Mouse (Mus musculus): ENCODE data around the gene Usp29. TPM values are rescaled to one million over a fixed set of nuclear protein-coding genes. Genes with fewer than 3 reads are reported as not detected.
A peak's percentile ranks its signal among the peaks of the same experiment; 100 is the strongest.

Usp29 gene
- polyA plus RNA-seq (2015; fragmentation: Nextera tagmentation; extraction: Ambion mirVana) = 2.6 and 3.5 TPM in 2 replicates

GRCm38 (mm10) chr7:6730241-6730640 lies at the start of gene Usp29, which contains the start of gene Peg3:
Gene Usp29 (plus strand): TSS chr7:6730578.
Gene Peg3 (minus strand): TSS chr7:6730431.
- H3K4me1 ChIP-seq (ENCODE audit: control insufficient read depth, insufficient read depth, low read length) = no peaks in the 10 kb centered on the region
- H3K9me3 ChIP-seq (ENCODE audit: control insufficient read depth, low read length) = peaks cover 26% of the 10 kb centered on the region
- H3K27me3 ChIP-seq (replicated peaks; ENCODE audit: control insufficient read depth, insufficient read depth, low read length) = no peaks in the 10 kb centered on the region
- ATAC-seq = peak; percentile 35
- peak within 1 kb of the TSS; percentile 71 for H3K9ac ChIP-seq (ENCODE audit: low read depth, low read length)
- H3K27ac ChIP-seq (ENCODE audit: low read length) = peak within 1 kb of the TSS; percentile 92
- 46% methylated on average over 24 of the region's 24 CpGs for WGBS
- no peaks in the 10 kb centered on the region for H3K36me3 ChIP-seq (ENCODE audit: control insufficient read depth, insufficient read depth, low read length)
- peak within 1 kb of the TSS; percentile 58 for H3K4me2 ChIP-seq (ENCODE audit: low read depth, low read length)
- peak within 1 kb of the TSS; percentile 59 for H3K4me3 ChIP-seq (ENCODE audit: low read length)

- no peak overlapping the region for H3K4me3 ChIP-seq (ENCODE audit: low read length)
- H3K9me3 ChIP-seq (ENCODE audit: control insufficient read depth, low read length) = no peaks in the 10 kb centered on the region
- H3K4me2 ChIP-seq (ENCODE audit: low read depth, low read length) = no peak overlapping the region
- WGBS = 94% methylated on average over 6 of the region's 6 CpGs
- no peak overlapping the region for H3K9ac ChIP-seq (ENCODE audit: low read depth, low read length)
- ATAC-seq = no peak
- H3K27me3 ChIP-seq (replicated peaks; ENCODE audit: control insufficient read depth, insufficient read depth, low read length) = no peaks in the 10 kb centered on the region
- H3K27ac ChIP-seq (ENCODE audit: low read length) = no peak overlapping the region
- no peaks in the 10 kb centered on the region for H3K4me1 ChIP-seq (ENCODE audit: control insufficient read depth, insufficient read depth, low read length)
- no peaks in the 10 kb centered on the region for H3K36me3 ChIP-seq (ENCODE audit: control insufficient read depth, insufficient read depth, low read length)
These were observed 44.9 kb upstream of the Usp29 start for GRCm38 (mm10) chr7:6685511-6685910.

- peak; percentile 100 for ATAC-seq
- Histone ChIP-seq H3K27me3 (replicated peaks; ENCODE audit: control insufficient read depth, insufficient read depth, low read length) (no peaks in the 10 kb centered on the region), H3K4me3 (ENCODE audit: low read length) (peak within 1 kb of the TSS; percentile 55), H3K36me3 (ENCODE audit: control insufficient read depth, insufficient read depth, low read length) (no peaks in the 10 kb centered on the region), H3K9ac (ENCODE audit: low read depth, low read length) (peak within 1 kb of the TSS; percentile 63), H3K4me2 (ENCODE audit: low read depth, low read length) (peak within 1 kb of the TSS; percentile 80), H3K4me1 (ENCODE audit: control insufficient read depth, insufficient read depth, low read length) (no peaks in the 10 kb centered on the region), H3K9me3 (ENCODE audit: control insufficient read depth, low read length) (no peaks in the 10 kb centered on the region), H3K27ac (ENCODE audit: low read length) (no peak within 1 kb of the TSS)
- 9% methylated on average over 32 of the region's 32 CpGs for WGBS
These were observed 33.9 kb upstream of the Usp29 start, which contains the start of gene Zim1 for GRCm38 (mm10) chr7:6696241-6697045. Gene Zim1 (minus strand): TSS chr7:6696450.

- Histone ChIP-seq H3K9ac (ENCODE audit: low read depth, low read length) (no peak overlapping the region), H3K4me2 (ENCODE audit: low read depth, low read length) (no peak overlapping the region), H3K4me1 (ENCODE audit: control insufficient read depth, insufficient read depth, low read length) (no peaks in the 10 kb centered on the region), H3K27ac (ENCODE audit: low read length) (no peak overlapping the region), H3K27me3 (replicated peaks; ENCODE audit: control insufficient read depth, insufficient read depth, low read length) (no peaks in the 10 kb centered on the region), H3K9me3 (ENCODE audit: control insufficient read depth, low read length) (no peaks in the 10 kb centered on the region), H3K4me3 (ENCODE audit: low read length) (no peak overlapping the region), H3K36me3 (ENCODE audit: control insufficient read depth, insufficient read depth, low read length) (no peaks in the 10 kb centered on the region)
- no peak for ATAC-seq
- WGBS = 82% methylated on average over 3 of the region's 3 CpGs
These were observed 31.1 kb upstream of the Usp29 start for GRCm38 (mm10) chr7:6699230-6699629.

GRCm38 (mm10) chr7:6707416-6708015 lies 22.9 kb upstream of the Usp29 start:
- H3K36me3 ChIP-seq (ENCODE audit: control insufficient read depth, insufficient read depth, low read length) = peaks cover 9% of the 10 kb centered on the region
- no peak overlapping the region for H3K4me2 ChIP-seq (ENCODE audit: low read depth, low read length)
- no peaks in the 10 kb centered on the region for H3K4me1 ChIP-seq (ENCODE audit: control insufficient read depth, insufficient read depth, low read length)
- H3K9me3 ChIP-seq (ENCODE audit: control insufficient read depth, low read length) = no peaks in the 10 kb centered on the region
- no peak for ATAC-seq
- H3K4me3 ChIP-seq (ENCODE audit: low read length) = no peak overlapping the region
- 93% methylated on average over 23 of the region's 23 CpGs for WGBS
- no peak overlapping the region for H3K27ac ChIP-seq (ENCODE audit: low read length)
- no peaks in the 10 kb centered on the region for H3K27me3 ChIP-seq (replicated peaks; ENCODE audit: control insufficient read depth, insufficient read depth, low read length)
- H3K9ac ChIP-seq (ENCODE audit: low read depth, low read length) = no peak overlapping the region

- H3K27me3 ChIP-seq (replicated peaks; ENCODE audit: control insufficient read depth, insufficient read depth, low read length) = no peaks in the 10 kb centered on the region
- no peak for ATAC-seq
- no peak overlapping the region for H3K27ac ChIP-seq (ENCODE audit: low read length)
- H3K36me3 ChIP-seq (ENCODE audit: control insufficient read depth, insufficient read depth, low read length) = peaks cover 9% of the 10 kb centered on the region
- H3K4me2 ChIP-seq (ENCODE audit: low read depth, low read length) = no peak overlapping the region
- H3K9ac ChIP-seq (ENCODE audit: low read depth, low read length) = no peak overlapping the region
- 87% methylated on average over 17 of the region's 17 CpGs for WGBS
- H3K4me3 ChIP-seq (ENCODE audit: low read length) = no peak overlapping the region
- H3K9me3 ChIP-seq (ENCODE audit: control insufficient read depth, low read length) = no peaks in the 10 kb centered on the region
- no peaks in the 10 kb centered on the region for H3K4me1 ChIP-seq (ENCODE audit: control insufficient read depth, insufficient read depth, low read length)
These were observed 21.8 kb upstream of the Usp29 start for GRCm38 (mm10) chr7:6708451-6709180.

- H3K4me3 ChIP-seq (ENCODE audit: low read length) = no peak overlapping the region
- no peak overlapping the region for H3K27ac ChIP-seq (ENCODE audit: low read length)
- no peak overlapping the region for H3K4me2 ChIP-seq (ENCODE audit: low read depth, low read length)
- no peak overlapping the region for H3K9ac ChIP-seq (ENCODE audit: low read depth, low read length)
- H3K36me3 ChIP-seq (ENCODE audit: control insufficient read depth, insufficient read depth, low read length) = peaks cover 9% of the 10 kb centered on the region
- no peaks in the 10 kb centered on the region for H3K9me3 ChIP-seq (ENCODE audit: control insufficient read depth, low read length)
- H3K4me1 ChIP-seq (ENCODE audit: control insufficient read depth, insufficient read depth, low read length) = no peaks in the 10 kb centered on the region
- H3K27me3 ChIP-seq (replicated peaks; ENCODE audit: control insufficient read depth, insufficient read depth, low read length) = no peaks in the 10 kb centered on the region
- ATAC-seq = no peak
- 92% methylated on average over 15 of the region's 15 CpGs for WGBS
These were observed 21.0 kb upstream of the Usp29 start for GRCm38 (mm10) chr7:6709396-6709795.

GRCm38 (mm10) chr7:6727351-6728121 lies 2.8 kb upstream of the Usp29 start:
- H3K27me3 ChIP-seq (replicated peaks; ENCODE audit: control insufficient read depth, insufficient read depth, low read length) = no peaks in the 10 kb centered on the region
- WGBS = 55% methylated on average over 19 of the region's 19 CpGs
- ATAC-seq = peak; percentile 64
- H3K4me3 ChIP-seq (ENCODE audit: low read length) = peak overlapping the region; percentile 59
- H3K4me2 ChIP-seq (ENCODE audit: low read depth, low read length) = peak overlapping the region; percentile 47
- H3K4me1 ChIP-seq (ENCODE audit: control insufficient read depth, insufficient read depth, low read length) = no peaks in the 10 kb centered on the region
- peaks cover 26% of the 10 kb centered on the region for H3K9me3 ChIP-seq (ENCODE audit: control insufficient read depth, low read length)
- H3K36me3 ChIP-seq (ENCODE audit: control insufficient read depth, insufficient read depth, low read length) = no peaks in the 10 kb centered on the region
- peak overlapping the region; percentile 86 for H3K27ac ChIP-seq (ENCODE audit: low read length)
- H3K9ac ChIP-seq (ENCODE audit: low read depth, low read length) = peak overlapping the region; percentile 38; the same call in 1 of the 2 replicates

Data from intestine, embryonic 16.5 days (tissue).